Mouse (Mus musculus): ENCODE results near the gene Sh2b1. TPM values are rescaled to one million over a fixed set of nuclear protein-coding genes. Genes with fewer than 3 reads are reported as not detected.

Gene Sh2b1
- 13.6 and 15.1 TPM in 2 replicates for polyA plus RNA-seq (2015; fragmentation: Nextera tagmentation; extraction: Ambion mirVana)

GRCm38 (mm10) chr7:126474993-126475581 lies at the start of gene Sh2b1:
Sh2b1 (minus strand) TSS chr7:126475424.
- Histone ChIP-seq H3K4me2 (peak within 1 kb of the TSS; percentile 91), H3K4me3 (replicated peaks) (peak within 1 kb of the TSS; percentile 77), H3K27me3 (no peaks in the 10 kb centered on the region), H3K9ac (peak within 1 kb of the TSS; percentile 91), H3K4me1 (replicated peaks) (peaks cover 53% of the 10 kb centered on the region), H3K9me3 (replicated peaks) (no peaks in the 10 kb centered on the region), H3K27ac (replicated peaks) (peak within 1 kb of the TSS; percentile 91), H3K36me3 (replicated peaks) (peaks cover 19% of the 10 kb centered on the region)
- under 1% methylated on average over 53 of the region's 53 CpGs for WGBS (ENCODE audit: insufficient replicate concordance)
- ATAC-seq (ENCODE audit: insufficient read depth): peak; percentile 87

GRCm38 (mm10) chr7:126523316-126523715 lies 48.1 kb upstream of the Sh2b1 start:
- no peak for ATAC-seq (ENCODE audit: insufficient read depth)
- no peak overlapping the region for H3K4me2 ChIP-seq
- H3K4me1 ChIP-seq (replicated peaks): no peaks in the 10 kb centered on the region
- H3K36me3 ChIP-seq (replicated peaks): no peaks in the 10 kb centered on the region
- WGBS (ENCODE audit: insufficient replicate concordance): 62% methylated on average over 3 of the region's 3 CpGs
- H3K27ac ChIP-seq (replicated peaks): no peak overlapping the region
- no peak overlapping the region for H3K4me3 ChIP-seq (replicated peaks)
- H3K9me3 ChIP-seq (replicated peaks): no peaks in the 10 kb centered on the region
- H3K9ac ChIP-seq: no peak overlapping the region
- H3K27me3 ChIP-seq: no peaks in the 10 kb centered on the region

DNA sequence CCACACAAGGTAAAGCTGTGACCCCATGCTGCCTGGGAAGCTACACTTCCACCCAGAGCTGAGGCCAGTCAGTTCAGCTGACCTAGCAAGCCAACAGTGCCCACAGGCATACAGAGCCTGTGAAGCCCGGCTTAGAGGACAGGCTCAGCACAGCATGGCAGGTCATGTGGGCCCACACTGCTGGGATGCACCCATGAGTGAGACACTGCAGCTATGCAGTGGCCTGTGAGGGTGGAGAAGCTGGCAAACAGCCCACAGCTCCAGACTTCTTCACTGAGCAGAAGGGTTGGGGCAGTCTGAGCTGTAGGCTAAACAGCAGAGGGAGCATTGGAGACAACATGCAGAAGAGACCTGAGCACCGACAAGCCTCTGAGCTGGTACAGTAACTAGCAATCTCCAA lies 44.3 kb upstream of the Sh2b1 start:
- no peak overlapping the region for H3K27ac ChIP-seq (replicated peaks)
- no peak for ATAC-seq (ENCODE audit: insufficient read depth)
- H3K27me3 ChIP-seq: peaks cover 5% of the 10 kb centered on the region; the same call in 1 of the 2 replicates
- no peaks in the 10 kb centered on the region for H3K9me3 ChIP-seq (replicated peaks)
- no peak overlapping the region for H3K4me2 ChIP-seq
- no peaks in the 10 kb centered on the region for H3K36me3 ChIP-seq (replicated peaks)
- no peaks in the 10 kb centered on the region for H3K4me1 ChIP-seq (replicated peaks)
- WGBS (ENCODE audit: insufficient replicate concordance): 66% methylated on average over 2 of the region's 2 CpGs
- no peak overlapping the region for H3K9ac ChIP-seq
- H3K4me3 ChIP-seq (replicated peaks): no peak overlapping the region

GRCm38 (mm10) chr7:126518261-126518941 lies 43.2 kb upstream of the Sh2b1 start:
- no peak overlapping the region for H3K4me3 ChIP-seq (replicated peaks)
- H3K4me2 ChIP-seq: no peak overlapping the region
- no peaks in the 10 kb centered on the region for H3K4me1 ChIP-seq (replicated peaks)
- 73% methylated on average over 5 of the region's 5 CpGs for WGBS (ENCODE audit: insufficient replicate concordance)
- peaks cover 5% of the 10 kb centered on the region; the same call in 1 of the 2 replicates for H3K27me3 ChIP-seq
- H3K9me3 ChIP-seq (replicated peaks): no peaks in the 10 kb centered on the region
- H3K27ac ChIP-seq (replicated peaks): no peak overlapping the region
- ATAC-seq (ENCODE audit: insufficient read depth): no peak
- H3K36me3 ChIP-seq (replicated peaks): no peaks in the 10 kb centered on the region
- no peak overlapping the region for H3K9ac ChIP-seq

GRCm38 (mm10) chr7:126511287-126511686 lies 36.1 kb upstream of the Sh2b1 start:
- no peak overlapping the region for H3K27ac ChIP-seq (replicated peaks)

DNA sequence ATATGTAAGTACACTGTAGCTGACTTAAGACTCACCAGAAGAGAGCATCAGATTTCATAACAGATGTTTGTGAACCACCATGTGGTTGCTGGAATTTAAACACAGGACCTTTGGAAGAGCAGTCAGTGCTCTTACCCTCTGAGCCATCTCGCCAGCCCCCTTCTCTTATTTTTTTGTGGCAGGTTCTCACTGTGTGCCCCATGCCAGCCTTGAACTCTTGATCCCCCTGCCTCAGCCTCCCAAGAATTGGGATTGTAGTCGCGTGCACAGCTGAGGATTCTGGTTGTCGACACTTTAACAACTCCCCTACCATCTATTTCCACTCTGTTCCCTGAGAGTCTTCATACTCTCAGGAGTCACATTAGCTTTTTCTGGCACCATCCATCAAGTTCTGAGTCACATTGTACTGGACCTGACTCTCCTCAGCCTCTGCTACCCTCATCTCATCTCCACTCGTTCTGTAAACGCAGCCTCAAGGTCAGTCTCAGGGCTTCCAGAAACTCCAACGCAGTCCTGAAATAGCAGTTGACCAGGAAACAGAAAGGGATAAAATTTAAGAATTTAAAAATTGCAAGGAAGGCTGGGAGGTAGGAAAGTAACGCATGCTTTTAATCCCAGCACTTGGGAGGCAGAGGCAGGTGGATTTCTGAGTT lies 32.0 kb upstream of the Sh2b1 start:
- no peaks in the 10 kb centered on the region for H3K9me3 ChIP-seq (replicated peaks)
- no peaks in the 10 kb centered on the region for H3K27me3 ChIP-seq
- H3K4me2 ChIP-seq: no peak overlapping the region
- H3K36me3 ChIP-seq (replicated peaks): no peaks in the 10 kb centered on the region
- H3K4me3 ChIP-seq (replicated peaks): no peak overlapping the region
- H3K27ac ChIP-seq (replicated peaks): no peak overlapping the region
- 78% methylated on average over 8 of the region's 8 CpGs for WGBS (ENCODE audit: insufficient replicate concordance)
- no peak for ATAC-seq (ENCODE audit: insufficient read depth)
- no peak overlapping the region for H3K9ac ChIP-seq
- peaks cover 8% of the 10 kb centered on the region for H3K4me1 ChIP-seq (replicated peaks)

More at GRCm38 (mm10) chr7:126511287-126511686, 36.1 kb upstream of the Sh2b1 start:
- 56% methylated on average over 3 of the region's 3 CpGs for WGBS (ENCODE audit: insufficient replicate concordance)
- no peak for ATAC-seq (ENCODE audit: insufficient read depth)
- H3K9ac ChIP-seq: no peak overlapping the region
- H3K36me3 ChIP-seq (replicated peaks): no peaks in the 10 kb centered on the region
- H3K4me2 ChIP-seq: no peak overlapping the region
- no peaks in the 10 kb centered on the region for H3K4me1 ChIP-seq (replicated peaks)
- peaks cover 5% of the 10 kb centered on the region; the same call in 1 of the 2 replicates for H3K27me3 ChIP-seq
- no peak overlapping the region for H3K4me3 ChIP-seq (replicated peaks)
- no peaks in the 10 kb centered on the region for H3K9me3 ChIP-seq (replicated peaks)

GRCm38 (mm10) chr7:126504913-126505312 lies 29.7 kb upstream of the Sh2b1 start:
- H3K27ac ChIP-seq (replicated peaks): no peak overlapping the region
- ATAC-seq (ENCODE audit: insufficient read depth): no peak
- H3K9ac ChIP-seq: no peak overlapping the region
- H3K36me3 ChIP-seq (replicated peaks): peaks cover 13% of the 10 kb centered on the region
- H3K9me3 ChIP-seq (replicated peaks): no peaks in the 10 kb centered on the region
- H3K4me2 ChIP-seq: no peak overlapping the region
- no peak overlapping the region for H3K4me3 ChIP-seq (replicated peaks)
- no peaks in the 10 kb centered on the region for H3K27me3 ChIP-seq
- 68% methylated on average over 2 of the region's 2 CpGs for WGBS (ENCODE audit: insufficient replicate concordance)
- H3K4me1 ChIP-seq (replicated peaks): peaks cover 22% of the 10 kb centered on the region

DNA sequence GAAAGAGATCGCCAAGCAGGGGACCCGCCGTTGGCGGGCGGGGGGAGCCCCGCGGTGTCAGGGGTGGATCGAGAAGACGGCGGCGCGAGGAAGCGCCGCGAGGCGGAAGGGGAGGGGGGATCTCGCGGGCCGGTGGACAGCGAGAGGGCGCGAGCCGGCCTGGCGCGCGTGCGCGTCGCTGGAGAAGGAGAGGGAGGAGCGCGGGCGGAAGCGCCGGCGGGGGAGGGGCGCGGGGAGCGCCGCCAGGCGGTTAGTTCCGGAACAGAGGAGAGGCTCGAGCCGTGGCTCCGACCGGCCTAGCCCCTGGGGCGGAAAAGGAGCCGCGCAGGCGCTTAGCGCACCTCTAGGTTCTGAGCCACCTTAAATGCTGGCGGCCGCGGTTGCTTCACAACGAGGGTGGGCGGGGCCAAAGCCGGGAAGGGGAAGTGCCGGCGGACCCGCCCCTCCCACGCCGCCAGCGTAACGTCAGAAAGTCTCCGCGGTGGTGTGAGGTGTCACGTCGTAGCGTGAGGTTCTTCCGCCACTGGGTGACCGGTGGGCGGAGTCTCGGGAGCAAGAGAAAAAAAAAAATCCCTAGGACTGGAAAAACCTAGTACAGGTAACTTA lies 28.2 kb upstream of the Sh2b1 start, which contains the start of gene Atxn2l:
TSS of gene Atxn2l (minus strand) at position 165 of the 606 bp plus-strand sequence.
- H3K9me3 ChIP-seq (replicated peaks): no peaks in the 10 kb centered on the region
- peak within 1 kb of the TSS; percentile 78 for H3K4me3 ChIP-seq (replicated peaks)
- ATAC-seq (ENCODE audit: insufficient read depth): peak; percentile 80
- peak within 1 kb of the TSS; percentile 100 for H3K27ac ChIP-seq (replicated peaks)
- H3K27me3 ChIP-seq: no peaks in the 10 kb centered on the region
- peaks cover 23% of the 10 kb centered on the region for H3K4me1 ChIP-seq (replicated peaks)
- peaks cover 29% of the 10 kb centered on the region for H3K36me3 ChIP-seq (replicated peaks)
- H3K4me2 ChIP-seq: peak within 1 kb of the TSS; percentile 78
- H3K9ac ChIP-seq: peak within 1 kb of the TSS; percentile 91
- WGBS (ENCODE audit: insufficient replicate concordance): under 1% methylated on average over 61 of the region's 72 CpGs

GRCm38 (mm10) chr7:126502751-126503150 lies 27.5 kb upstream of the Sh2b1 start:
- Histone ChIP-seq H3K36me3 (replicated peaks) (peaks cover 35% of the 10 kb centered on the region), H3K27me3 (no peaks in the 10 kb centered on the region), H3K9ac (peak overlapping the region; percentile 91), H3K4me1 (replicated peaks) (peaks cover 23% of the 10 kb centered on the region), H3K27ac (replicated peaks) (peak overlapping the region; percentile 100), H3K4me3 (replicated peaks) (peak overlapping the region; percentile 78), H3K4me2 (peak overlapping the region; percentile 78), H3K9me3 (replicated peaks) (no peaks in the 10 kb centered on the region)
- peak; percentile 3; the same call in 1 of the 2 replicates for ATAC-seq (ENCODE audit: insufficient read depth)
- WGBS (ENCODE audit: insufficient replicate concordance): under 1% methylated on average over 39 of the region's 40 CpGs

DNA sequence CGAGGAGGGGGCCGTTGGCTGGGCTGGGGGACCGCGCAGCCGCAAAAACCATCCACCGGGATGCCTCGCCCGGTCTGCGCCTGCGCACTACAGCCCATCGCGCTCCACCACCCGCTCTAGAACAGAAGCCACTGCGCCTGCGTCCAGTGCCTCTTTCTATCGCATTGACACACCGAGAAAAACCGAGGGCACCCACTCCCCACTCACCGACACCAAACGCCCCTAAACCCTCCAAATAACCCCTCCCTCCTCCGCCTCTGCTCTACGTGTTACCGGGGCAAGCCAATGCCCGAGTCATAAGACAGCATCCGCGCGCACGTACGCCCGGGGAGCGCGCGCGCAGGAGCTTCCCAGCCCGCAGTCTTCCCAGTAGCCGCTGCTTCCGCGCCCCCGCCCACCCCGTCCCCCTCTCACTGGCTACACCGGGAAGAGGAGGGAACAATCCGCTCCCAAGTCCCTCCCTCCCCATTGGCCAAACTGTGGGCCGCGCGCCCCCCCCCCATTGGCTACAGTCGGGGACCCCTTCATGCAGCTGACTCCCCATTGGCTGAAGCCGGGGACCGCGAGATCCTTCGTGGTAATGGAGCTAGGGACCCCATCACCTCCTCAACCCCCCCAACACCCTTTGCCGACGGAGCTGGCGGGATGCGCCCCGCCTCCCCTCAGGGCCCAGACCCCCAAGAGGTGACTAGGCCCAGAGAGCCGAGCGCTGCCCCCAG lies 27.0 kb upstream of the Sh2b1 start:
- Histone ChIP-seq H3K9ac (peak overlapping the region; percentile 91), H3K9me3 (replicated peaks) (no peaks in the 10 kb centered on the region), H3K4me3 (replicated peaks) (peak overlapping the region; percentile 78), H3K4me1 (replicated peaks) (peaks cover 23% of the 10 kb centered on the region), H3K4me2 (peak overlapping the region; percentile 78), H3K27ac (replicated peaks) (peak overlapping the region; percentile 100), H3K36me3 (replicated peaks) (peaks cover 41% of the 10 kb centered on the region), H3K27me3 (no peaks in the 10 kb centered on the region)
- WGBS (ENCODE audit: insufficient replicate concordance): under 1% methylated on average over 55 of the region's 57 CpGs
- peak; percentile 79 for ATAC-seq (ENCODE audit: insufficient read depth)
